Mouse (Mus musculus) B cell, adult 2 months (primary cell): Measurements from ENCODE around the gene Tcf7l1.

ENCODE experiments used
- DNase-seq, 2 experiments: peaks; one replicate each; pipeline ENCODE4 v3.0.0; 2022

The Tcf7l1 gene

DNA sequence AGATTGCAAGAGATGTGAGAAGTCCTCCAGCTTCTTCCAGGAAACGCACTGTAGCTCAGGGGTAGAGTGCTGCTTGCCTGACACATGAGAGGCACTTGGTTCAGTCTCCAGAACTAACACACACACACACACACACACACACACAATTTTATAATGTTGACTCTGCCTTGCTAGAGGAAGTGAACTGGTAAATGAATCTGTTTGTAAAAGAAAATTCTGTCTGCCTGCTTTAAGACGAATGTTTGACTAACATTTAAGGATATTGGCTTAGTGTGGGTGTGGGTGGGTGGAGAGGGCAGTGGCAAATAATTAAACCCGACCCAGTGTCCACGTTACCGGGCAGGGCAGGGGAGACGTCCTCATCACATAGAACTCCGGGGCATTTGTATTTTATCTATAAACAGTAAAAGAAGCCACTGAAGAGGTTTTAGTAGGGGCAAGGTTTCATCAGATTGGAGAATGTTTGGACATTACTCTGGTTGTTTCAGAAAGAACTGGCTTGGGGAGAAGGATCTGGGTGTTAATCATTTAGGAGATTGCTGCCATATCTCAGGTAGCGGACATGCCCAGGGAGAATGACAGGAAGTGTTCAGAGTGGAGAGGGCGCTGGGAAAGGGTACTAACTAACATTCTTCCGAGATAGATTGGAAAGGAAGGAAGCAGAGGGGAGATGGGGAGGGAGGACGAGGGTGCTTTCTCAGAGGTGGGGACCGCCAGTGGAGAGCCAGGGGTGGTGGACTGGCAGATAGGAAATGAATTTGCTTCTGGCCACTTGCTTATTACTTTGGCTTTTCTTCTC is 169.1 kb downstream of the Tcf7l1 start:
- DNase-seq, result no peak

DNA sequence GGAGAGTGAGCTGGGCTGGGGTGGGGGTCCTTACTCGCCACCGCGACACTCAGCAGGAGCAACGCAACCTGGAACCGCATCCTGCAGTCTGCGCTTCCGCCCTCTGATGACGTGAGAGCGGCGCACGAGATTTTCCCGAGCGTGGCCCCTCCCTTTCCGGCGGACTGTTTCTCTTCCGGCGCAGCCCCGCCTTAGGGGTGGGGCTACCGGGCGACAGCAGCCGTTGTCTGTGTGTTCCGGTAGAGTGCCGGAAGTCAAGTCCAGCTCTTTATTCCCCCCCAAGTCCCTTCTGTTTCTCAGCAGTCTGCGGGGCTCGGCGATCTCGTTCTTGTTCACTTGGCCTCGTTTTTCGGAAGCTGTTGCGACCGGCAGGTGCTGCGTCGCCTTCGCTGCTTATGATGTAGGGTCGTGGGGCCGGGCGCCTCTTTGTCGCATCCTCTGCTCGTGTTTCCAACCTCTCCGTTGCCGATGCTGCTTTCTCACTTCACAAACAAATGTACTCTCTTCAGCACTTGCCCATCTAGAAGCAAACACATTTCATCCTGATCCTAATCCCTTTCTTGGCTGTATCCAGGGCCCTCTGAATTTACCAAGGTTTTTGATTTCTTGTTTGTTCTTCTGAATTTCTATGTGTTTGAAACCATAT is 172.3 kb downstream of the Tcf7l1 start, which contains the start of gene Tgoln1:
TSS of gene Tgoln1 (minus strand) at position 358 of the 646 bp plus-strand sequence.
- peak; percentile 97 to 98 for DNase-seq

DNA sequence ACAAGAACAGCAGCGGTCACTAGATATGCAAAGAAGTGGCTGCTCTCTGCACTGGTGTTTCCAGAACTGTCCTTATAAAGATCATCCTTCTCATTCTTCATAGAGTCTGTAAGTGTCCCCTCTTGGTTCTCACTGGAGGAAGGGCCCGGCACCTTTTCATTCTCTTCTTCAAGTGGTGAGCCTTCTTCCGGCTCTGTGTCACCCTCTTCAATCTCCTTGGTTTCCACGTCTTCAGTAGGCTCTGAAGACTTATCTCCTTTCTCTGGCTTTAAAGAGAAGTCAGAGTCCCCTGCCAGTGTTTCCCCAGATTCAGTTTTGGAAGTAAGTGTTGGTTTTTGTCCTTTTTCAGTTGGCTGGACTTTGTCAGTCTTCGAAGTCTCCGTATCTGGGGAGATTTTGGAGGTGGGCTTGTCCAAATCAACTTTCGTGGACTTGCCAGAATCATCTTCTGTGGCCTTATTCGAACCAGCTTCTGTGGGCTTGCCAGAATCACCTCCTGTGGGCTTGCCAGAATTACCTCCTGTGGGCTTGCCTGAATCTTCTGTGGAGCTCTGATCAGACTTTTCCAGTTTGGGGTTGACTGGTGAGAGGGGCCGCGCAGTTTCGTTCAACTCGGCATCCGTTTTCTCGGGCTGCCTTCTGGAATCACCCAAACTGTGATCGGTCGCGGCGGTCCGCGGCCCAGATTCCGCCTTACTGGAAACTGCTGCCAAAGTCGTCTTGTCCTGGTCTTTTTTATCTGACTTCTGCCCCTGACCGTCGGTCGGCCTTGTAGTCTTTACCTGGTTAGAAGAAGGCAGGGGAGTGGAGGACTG is 173.3 kb downstream of the Tcf7l1 start:
- DNase-seq, result peak in 1 of 2 experiments; percentile 39

DNA sequence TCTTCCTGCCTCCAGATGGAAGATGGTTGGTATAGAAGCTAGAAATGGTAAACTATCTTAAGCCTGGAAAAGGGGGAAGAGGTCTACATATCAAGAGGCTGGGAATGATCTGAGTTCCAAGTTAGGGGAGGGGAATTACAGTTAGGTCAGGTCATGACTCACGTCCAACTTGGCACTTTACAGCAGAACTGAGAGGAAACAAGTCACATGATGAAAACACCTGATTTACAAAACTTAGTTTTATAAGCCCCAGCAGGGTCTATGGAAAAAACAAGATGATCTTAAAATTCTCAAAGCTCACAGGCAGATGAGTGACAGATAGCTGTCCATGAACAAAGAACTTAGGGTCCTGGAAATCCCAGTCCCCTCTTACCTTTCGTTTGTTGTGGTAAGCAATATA is 173.9 kb downstream of the Tcf7l1 start:
- DNase-seq, result no peak

DNA sequence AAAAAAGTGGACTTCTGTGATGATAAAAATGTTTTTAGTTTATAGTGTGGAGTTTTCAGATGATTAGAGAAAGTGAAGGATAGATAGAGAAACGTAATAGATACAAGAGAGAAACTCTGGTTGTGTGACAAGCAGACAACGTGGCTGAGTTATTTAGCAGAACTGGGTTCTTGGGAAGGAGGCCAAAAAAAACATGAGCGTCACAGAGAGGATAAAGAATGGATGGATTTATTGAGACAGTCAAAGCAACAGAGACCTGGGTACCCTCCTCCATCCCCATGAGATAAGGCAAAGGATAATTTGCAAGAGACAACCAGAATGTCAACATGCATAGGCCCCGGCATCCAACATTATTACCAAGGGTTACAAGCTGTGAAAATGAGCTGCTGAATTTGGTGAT is 178.8 kb downstream of the Tcf7l1 start:
- DNase-seq, result no peak

DNA sequence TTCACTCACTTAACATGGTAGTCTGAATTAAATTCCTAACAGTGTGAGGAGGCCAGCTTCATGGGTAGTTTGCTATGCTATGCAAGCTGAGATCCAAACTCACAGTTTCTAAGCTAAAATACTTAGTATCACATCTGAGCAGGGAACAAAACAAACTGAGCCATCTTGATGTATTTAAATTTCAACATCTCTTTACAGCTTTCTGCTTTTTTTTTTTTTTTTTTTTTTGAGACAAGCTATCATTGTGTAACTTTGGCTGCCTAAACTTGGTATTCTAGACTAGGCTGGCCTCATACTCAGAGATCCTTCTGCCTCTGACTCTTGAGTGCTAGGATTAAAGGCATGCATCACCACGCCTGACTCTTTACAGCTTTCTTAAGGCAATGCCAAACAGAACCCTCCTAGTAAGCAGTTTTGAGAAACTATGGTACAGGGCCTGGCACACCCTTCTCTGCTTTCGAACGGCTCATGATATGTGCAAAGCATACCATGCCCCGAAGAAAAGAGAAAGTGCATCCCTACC is 180.3 kb downstream of the Tcf7l1 start:
- no peak for DNase-seq

DNA sequence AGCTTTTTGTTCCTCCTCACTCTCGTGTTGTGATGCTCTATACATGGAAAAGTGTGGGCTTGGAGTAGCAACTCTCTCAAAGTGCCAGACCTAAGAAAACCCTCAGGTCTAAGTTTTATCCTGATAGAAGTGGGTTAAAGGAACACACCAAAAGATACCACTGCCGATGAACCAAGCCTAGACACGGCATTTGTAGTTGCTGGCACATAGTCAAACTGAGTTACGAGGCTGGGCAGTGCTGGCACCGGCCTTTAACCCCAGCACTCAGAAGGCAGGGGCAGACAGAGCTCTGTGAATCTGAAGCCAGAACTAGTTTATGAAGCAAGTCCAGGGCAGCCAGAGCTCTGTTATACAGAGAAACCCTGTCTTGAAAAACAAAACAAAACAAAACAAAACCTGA is 181.4 kb downstream of the Tcf7l1 start:
- DNase-seq, result no peak

DNA sequence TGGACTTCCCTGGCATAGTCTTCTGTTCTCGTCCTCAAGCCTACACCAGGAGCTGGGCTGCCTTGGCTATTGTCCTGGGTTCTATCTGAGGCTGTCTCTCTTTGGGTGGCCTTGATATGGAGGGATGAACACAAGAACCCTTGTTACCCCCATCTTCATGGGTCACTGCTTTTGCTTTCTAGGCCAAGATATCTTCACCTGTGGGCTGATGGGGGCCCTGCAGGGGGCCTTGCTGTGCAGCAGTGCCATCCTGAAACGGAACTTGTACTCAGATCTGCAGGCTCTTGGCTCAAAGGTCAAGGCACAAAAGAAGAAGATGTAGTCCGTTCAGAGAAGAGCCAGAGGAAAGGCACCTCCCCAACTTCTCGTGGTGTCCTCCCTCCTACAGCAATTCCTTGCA is 182.0 kb downstream of the Tcf7l1 start:
- DNase-seq, result no peak

DNA sequence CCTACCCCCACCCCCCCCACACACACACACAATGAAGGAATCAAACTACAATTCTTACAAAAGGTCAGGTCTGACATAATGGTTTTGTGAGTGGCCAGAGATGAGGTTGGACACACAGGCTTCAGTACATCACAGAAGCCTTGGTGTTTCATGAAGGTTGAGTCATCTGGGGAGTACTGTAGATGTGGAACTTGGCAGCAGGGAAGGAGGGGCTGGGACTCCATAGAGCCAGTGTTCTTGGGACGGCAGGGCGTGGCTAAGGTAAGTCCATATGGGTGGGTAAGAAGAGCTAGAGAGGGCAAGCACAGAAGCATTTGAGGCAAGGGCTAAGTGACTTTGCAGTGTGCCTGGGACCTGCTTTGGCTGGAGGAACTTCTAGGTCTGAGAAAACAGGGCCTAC is 185.0 kb downstream of the Tcf7l1 start:
- DNase-seq, result no peak

DNA sequence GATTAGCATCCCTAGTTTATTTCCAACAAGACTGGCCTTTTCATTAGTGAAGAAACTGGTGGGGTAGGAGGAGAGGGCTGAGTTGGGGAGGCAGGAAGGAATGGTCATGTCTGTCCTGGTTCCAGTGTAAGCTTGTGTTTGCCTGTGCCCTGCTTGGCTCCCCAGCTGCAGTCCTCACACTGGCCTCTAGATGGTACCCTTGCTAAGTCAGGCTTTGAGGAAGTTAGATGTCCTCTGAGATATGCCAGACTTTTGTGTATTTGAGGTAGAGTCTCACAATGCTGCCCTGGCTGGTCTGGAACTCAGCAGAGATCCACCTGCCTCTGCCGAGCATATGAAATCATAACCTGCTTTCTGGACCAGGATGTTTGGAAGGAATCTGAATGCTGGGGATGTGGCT is 187.3 kb downstream of the Tcf7l1 start:
- DNase-seq, result peak; percentile 87 to 90

DNA sequence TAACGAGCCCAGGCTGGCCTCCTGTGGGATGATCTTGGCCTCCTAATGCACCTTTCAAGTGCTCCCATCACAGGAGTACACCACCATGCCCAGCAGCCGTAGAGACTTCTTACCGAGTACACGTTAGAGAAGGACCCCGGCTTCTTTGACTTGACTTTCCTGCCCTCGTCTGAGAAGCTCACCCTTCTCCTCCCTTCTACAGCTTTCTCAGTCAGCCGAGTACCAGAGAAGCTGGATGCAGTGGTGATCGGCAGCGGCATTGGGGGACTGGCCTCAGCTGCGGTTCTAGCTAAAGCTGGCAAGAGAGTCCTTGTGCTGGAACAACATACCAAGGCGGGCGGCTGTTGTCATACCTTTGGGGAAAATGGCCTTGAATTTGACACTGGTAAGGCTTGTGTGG is 188.3 kb downstream of the Tcf7l1 start:
- no peak for DNase-seq

DNA sequence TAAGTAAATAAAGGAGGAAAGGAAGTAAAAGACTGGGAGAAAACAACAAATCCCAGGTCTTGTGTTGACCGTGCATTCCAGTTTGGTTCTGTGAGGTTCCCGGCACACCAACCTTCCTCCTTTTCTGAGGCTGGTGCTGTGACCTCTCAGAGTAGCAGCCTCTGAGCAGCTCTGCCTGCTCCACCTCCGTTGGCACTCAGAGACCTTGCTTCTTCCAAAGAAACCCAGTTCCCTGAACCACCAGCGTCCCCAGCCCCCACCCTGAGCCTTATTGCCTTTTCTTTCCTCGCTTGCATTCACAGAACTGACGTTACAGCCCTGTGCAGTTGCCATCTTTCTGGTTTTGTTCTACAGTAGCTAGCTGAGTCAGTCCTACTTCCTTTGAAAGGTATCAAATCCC is 188.8 kb downstream of the Tcf7l1 start:
- no peak for DNase-seq

DNA sequence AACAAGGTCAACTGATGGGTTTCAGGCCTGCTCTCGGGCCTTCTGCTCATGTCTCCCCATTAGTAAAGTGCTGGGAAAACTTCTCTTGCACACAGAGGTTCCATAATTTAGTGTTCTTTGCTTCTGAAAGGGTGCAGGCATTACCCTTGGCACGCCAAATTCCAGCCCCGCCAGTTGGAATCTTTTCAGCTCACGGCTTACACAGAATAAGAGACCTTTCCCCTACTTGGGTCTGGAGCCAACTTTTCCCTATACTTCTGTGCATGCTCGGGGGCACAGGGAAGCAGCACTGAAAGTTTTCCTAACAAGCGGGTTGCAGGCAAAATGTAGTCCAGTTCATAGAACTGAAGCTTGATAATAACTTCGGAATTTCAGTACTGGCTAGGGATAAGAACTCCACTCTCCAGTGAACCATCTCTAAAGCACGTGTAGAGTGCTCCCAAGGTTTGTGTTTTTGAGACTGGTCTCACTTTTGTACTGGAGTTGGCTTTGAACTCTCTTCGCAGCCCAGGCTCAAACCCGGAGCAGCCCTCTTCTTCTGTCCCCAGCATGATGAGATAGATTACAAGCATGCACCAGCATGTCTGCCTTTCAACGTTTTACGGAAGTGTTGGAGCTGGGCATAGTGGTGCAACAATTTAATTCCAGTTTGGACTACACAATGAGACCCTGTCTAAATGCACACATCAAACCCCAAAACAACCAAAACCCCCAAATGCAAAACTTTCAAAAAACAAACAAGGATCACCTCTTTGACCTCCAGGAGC is 190.1 kb downstream of the Tcf7l1 start:
- DNase-seq, result no peak

DNA sequence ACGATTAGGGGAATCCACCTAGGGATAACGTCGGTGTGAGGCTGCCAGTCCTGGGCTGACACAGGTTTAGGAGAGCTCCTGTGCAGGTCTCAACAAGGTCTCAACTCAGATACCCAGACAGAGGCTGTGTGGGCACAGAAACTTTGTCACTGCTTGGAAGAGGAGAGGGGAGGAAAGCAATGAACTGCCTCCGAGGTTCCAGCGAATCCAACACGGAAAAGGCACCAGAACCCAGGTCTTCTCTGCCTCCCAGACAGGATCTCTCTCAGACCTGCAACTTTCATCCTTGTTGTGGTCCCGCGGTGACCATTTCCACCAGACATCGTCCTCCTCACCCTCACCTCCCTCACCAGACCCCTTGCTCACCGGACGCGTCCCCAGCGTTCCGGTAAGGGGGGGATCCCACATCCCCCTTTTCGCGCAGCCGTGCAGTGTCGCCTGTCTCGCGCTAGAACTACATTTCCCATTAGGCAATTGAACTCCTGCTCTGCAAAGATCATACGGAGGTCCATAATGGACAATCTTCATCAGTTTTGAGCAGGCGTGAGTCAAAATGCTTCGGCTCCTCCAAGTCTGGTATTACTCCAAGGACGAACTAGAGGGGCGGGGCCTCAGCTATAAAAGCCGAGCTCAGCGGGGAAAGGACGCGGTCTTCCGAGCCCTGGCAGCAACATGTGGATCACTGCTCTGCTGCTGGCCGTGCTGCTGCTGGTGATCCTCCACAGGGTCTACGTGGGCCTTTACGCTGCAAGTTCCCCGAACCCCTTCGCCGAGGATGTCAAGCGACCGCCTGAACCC is 190.9 kb downstream of the Tcf7l1 start, which contains the start of the genes Elmod3 and Retsat:
TSS of gene Elmod3 (minus strand) at position 458 of the 798 bp plus-strand sequence.
TSS of gene Retsat (plus strand) at position 520 of the 798 bp plus-strand sequence.
- peak; percentile 71 to 72 for DNase-seq

DNA sequence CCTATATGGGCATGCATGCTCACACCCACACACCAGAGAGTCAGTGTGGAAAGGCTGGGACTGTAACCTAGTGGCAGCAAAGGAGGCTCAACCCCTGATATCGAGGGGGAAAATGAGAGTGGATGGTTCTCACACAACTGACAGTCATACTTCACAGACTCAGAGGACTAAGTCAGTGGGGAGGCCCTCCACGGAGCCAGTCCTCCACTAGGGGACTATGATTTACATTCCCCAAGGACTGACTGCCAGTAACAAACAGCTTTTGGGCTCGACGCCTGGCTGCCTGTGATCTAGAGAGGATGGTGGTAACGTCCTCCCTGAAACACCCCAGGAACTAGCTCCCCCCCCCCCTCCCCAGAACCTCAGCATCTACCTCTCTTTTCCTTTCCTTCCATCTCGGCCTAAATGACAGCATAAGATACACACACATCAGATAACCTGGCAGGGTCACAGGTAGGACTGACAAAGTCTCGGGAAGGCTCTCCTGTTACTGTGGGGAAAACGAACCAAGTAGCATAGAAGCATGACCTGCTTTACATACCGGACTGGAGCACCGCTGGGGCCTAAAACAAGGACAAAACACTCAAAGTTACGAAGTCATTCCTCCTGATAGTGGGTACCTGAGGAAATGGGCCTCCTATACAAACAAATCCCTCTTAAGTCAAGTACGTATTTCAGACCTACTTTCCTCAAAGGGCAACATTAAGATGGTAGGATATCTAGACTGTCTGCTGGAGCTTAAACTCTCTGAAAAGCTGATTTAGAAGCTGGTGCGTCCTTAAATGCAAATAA is 191.8 kb downstream of the Tcf7l1 start:
- peak; percentile 41 to 48 for DNase-seq

DNA sequence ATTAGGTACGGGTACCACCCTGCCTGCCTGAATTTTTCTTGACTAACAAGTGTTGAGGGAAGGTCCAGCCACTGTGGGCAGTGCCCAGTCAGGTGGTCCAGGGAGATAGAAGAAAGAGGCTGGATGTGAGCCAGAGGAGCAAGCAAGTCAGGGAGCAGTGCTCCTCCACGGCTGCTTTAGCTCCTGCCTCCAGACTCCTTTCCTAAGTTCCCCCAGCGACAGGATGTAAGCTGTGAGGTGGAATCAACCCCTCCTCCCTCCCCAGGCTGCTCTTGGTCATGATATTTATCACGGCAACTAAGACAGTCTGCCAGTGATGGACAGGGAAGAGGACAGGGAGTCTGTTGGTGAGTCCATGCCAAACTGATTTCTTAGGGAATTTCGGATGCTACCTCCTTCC is 195.1 kb downstream of the Tcf7l1 start:
- DNase-seq, result no peak

DNA sequence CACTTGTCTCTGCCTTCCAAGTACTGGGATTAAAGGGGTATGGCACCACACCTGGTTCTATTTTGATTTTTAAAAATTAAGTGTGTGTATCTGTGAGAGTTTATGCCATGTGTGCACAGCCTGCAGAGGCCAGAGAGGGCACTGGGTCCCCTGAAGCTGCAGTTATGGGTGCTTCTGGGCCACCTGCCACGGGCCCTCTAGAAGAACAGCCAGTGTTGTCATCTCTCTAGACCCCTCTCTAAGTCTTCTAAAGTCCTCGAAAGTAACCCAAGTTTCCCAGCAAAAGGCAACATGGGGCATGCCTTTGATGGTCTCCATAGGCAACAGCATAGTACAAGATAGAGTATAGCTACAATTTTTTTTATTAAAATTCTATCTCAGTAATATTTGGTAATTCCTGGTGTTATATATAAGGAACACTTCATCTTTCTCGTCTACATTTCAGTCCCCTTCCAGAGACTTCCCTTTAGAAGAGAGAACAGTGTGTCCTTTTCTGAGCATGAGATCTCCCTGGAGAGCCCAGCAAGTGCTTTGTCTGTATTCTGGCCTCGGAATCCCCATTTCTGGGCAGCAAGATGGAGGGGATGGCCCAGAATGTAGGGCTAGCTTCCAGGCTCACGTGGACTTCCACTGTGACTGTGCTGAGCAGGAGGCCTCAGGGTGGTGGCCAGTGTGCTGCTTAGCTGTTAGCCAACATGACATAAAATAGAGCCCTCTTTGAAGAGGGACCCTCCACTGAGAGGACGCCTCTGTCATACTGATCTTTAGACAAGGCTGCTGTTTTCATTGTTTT is 195.8 kb downstream of the Tcf7l1 start:
- DNase-seq, result no peak

DNA sequence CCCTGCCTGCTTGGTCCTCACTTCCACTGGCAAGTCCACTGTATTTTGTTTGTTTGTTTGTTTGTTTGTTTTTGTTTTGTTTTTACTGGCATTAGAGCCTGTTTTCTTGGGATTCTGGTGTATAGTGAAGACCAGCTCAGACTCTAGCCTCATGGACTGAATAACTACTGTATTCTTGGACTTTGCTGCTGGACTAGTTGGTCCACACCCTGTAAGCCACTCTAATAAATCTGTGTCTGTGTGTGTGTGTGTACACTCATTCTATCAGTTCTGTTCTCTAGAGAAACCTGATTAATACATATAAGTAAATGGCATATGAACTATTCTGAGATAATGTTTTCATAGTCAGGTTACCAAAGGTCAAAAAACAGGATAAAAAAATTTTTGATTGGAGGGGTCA is 198.9 kb downstream of the Tcf7l1 start:
- no peak for DNase-seq

DNA sequence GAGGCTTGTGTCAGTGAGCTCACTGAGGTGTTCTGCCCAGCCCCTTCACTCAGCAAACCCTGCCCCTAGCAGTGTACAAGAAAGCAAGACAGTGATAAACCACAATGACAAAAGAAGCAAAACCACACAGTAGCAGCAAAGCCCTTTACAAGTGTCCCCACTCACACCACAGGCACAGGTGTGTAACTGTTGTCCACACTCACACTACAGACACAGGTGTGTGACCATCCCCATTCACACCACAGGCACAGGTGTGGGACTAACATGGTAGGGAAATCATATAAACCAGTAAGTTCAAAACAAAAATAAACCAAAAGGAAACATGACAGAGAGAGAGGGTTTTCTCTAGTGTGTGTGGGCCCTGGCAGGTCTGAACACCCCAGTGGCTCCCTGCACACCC is 200.7 kb downstream of the Tcf7l1 start:
- DNase-seq, result no peak

DNA sequence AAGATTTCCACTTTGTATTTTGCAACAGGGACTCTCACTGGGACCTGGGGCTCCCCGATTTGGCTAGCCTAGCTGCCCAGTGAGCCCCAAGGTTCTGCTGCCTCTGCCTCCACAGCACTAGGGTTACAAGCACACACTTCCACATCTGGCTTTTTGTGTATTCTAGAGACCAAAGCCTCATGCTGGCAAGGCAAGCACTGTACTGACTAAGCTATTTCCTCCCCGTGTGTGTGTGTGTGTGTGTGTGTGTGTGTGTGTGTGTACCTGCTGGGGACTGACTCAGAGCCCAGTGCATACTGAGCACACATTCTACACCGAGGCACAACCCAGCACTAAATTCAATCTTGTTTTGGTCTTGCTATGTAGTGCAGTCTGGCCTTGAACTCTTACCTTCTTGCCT is 202.4 kb downstream of the Tcf7l1 start:
- DNase-seq, result no peak
